Mouse (Mus musculus) neutrophil, adult 5-6 weeks (primary cell): Measurements from ENCODE around the gene Emx1. TPM values are rescaled to one million over a fixed set of nuclear protein-coding genes. Genes with fewer than 3 reads are reported as not detected.
"Not testable (repeated sequence)": the region's sequence is repeated elsewhere in the genome, so short reads cannot be mapped to it uniquely, and the experiment has no call there.

Source experiments
- ATAC-seq: fragments of 151-379, 151-347 bp; 2 replicates; pipeline ENCODE4 v1.8.0; 2017; ENCODE audit warnings: mild to moderate bottlenecking, moderate TSS enrichment; ENCODE audit not compliant: insufficient number of reproducible peaks, poor library complexity, low FRiP score, severe bottlenecking; ENCODE audit errors: extremely low read depth
- total RNA-seq: library from RNA; stranded (forward); fragments of 200-1000 nt; gene quantifications from 2 replicates; pipeline ENCODE4 v1.2.3, GENCODE M21; 2017

Emx1 gene
- total RNA-seq: not detected in 2 replicates

- no peak for ATAC-seq
These were observed at the start of gene Emx1 for GRCm38 (mm10) chr6:85187340-85188211. TSS of gene Emx1 (plus strand) at chr6:85187438.

GRCm38 (mm10) chr6:85139534-85139933 is 47.7 kb upstream of the Emx1 start:
- ATAC-seq: no peak

GRCm38 (mm10) chr6:85141013-85141412 is 46.2 kb upstream of the Emx1 start:
- ATAC-seq: not testable (repeated sequence)

GRCm38 (mm10) chr6:85144466-85144865 is 42.8 kb upstream of the Emx1 start:
- no peak for ATAC-seq

- no peak for ATAC-seq
These were observed 39.6 kb upstream of the Emx1 start for GRCm38 (mm10) chr6:85147636-85148035.

- ATAC-seq: no peak
These were observed 36.9 kb upstream of the Emx1 start for GRCm38 (mm10) chr6:85150386-85150785.

- peak; percentile 51; the same call in 1 of the 2 replicates for ATAC-seq
These were observed 33.2 kb upstream of the Emx1 start for GRCm38 (mm10) chr6:85153970-85154540.

- no peak for ATAC-seq
These were observed 32.2 kb upstream of the Emx1 start for GRCm38 (mm10) chr6:85154861-85155528.

- ATAC-seq: not testable (repeated sequence)
These were observed 30.7 kb upstream of the Emx1 start for GRCm38 (mm10) chr6:85156551-85156950.

- ATAC-seq: not testable (repeated sequence)
These were observed 29.0 kb upstream of the Emx1 start for GRCm38 (mm10) chr6:85158040-85158804.

GRCm38 (mm10) chr6:85159092-85159760 is 28.0 kb upstream of the Emx1 start:
- not testable (repeated sequence) for ATAC-seq

- ATAC-seq: peak; percentile 48
These were observed 26.9 kb upstream of the Emx1 start for GRCm38 (mm10) chr6:85160201-85160923.

- ATAC-seq: no peak
These were observed 21.8 kb upstream of the Emx1 start for GRCm38 (mm10) chr6:85165440-85165921.

GRCm38 (mm10) chr6:85179569-85179968 is 7.7 kb upstream of the Emx1 start:
- no peak for ATAC-seq

- no peak for ATAC-seq
These were observed 7.2 kb upstream of the Emx1 start for GRCm38 (mm10) chr6:85180036-85180435.

- no peak for ATAC-seq
These were observed 3.3 kb upstream of the Emx1 start for GRCm38 (mm10) chr6:85183951-85184350.

- ATAC-seq: no peak
These were observed 1.1 kb upstream of the Emx1 start for GRCm38 (mm10) chr6:85186033-85186743.
